Mouse (Mus musculus): ENCODE results near the gene Psg18.
"Not testable (repeated sequence)": the region's sequence is repeated elsewhere in the genome, so short reads cannot be mapped to it uniquely, and the experiment has no call there.

Psg18 gene

DNA sequence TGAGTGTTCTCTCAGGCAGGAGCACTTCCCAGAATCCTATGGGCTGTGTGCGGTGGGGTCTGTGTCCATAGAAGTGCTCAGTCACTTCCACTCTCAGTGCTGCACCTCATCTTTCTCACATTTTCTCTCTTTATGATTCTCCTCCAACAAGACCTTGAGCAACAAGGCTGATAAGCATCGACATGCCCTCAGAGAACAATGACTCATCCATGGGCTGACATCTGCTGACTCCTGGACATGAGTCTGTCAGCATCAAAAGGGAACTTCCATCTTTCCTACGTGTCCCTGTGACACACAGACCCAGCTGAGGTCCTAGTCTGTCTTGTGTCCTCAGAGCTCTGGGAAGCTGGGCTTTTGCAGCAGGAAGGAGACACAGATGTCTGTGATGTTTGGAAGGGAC, at the start of gene Psg18:
Gene Psg18, minus strand, starts transcription at position 101 of the 400 bp plus-strand sequence.
- not testable (repeated sequence) for DNase-seq (ENCODE audit: low read depth, low spot score)

DNA sequence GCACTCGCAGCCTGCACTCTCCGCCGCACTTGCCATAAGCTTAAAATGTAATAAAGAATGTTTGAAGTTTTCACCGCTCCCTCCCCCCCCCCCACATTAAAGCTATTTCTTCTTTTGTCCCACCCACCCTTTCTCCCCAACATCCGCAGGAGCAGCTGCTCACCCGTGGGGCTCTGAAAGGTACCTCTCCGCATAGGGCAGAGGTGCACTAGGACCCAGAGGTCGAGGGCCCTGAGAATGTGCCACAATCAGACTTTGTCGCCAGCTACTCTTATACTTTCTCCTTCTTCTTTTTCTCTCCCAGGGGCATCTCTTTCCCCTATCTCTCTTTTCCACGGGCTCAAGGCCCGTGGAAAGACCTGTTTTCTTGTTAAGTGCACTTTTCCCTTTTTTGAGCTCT, 48.6 kb upstream of the Psg18 start:
- no peak for DNase-seq (ENCODE audit: low read depth, low spot score)

GRCm38 (mm10) chr7:18402527-18403237, 47.9 kb upstream of the Psg18 start:
- no peak for DNase-seq (ENCODE audit: low read depth, low spot score)

DNA sequence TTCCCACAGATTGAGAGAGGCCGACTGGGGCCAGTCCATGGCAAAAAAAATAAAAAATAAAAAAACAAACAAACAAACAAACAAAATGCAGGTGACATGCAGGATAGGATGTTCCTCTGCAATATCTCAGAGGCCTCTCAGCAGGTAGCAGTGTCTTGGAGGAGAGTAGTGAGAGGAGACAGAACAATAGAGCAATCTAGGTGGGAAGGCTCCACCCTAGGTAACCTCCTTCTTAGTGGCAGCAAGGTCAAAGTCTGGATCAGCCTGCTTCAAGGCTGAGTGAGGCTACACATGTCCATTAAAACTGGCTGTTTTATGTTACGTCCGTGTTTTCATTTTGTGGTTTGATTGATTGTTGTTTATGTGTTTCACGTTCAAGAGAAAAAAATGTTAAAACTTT, 36.7 kb upstream of the Psg18 start:
- not testable (repeated sequence) for DNase-seq (ENCODE audit: low read depth, low spot score)

DNA sequence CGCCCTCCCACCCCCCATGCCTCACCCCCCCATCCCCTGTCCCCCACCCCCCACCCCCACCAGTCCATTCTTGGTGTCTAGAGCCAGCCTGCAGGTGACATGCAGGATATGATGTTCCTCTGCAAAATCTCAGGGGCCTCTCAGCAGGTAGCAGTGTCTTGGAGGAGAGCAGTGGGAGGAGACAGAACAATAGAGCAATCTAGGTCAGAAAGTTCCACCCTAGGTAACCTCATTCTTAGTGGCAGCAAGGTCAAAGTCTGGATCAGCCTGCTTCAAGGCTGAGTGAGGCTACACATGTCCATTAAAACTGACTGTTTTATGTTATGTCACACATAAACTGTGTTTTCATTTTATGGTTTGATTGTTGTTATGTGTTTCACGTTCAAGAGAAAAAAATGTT, 23.5 kb upstream of the Psg18 start:
- DNase-seq (ENCODE audit: low read depth, low spot score): no peak

DNA sequence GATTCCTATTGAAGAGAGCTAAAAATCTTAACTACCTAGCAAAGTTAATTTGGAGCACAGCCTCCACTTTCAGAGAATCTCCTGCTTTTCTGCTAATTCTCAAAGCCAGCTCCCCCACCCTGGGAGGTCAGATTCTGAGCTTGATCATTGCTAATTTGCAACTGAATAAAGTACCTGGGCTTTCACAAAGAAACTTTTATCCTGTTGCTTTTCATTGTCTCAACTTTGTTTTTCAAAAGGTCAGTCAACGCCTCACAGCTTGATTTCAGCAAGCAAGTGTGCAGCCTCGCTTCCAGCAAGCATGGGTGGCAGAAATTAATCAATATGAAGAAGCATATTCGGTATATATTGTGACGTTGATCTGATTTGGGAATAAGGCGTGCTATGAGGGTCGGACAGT, 19.4 kb downstream of the Psg18 start:
- DNase-seq (ENCODE audit: low read depth, low spot score): not testable (repeated sequence)

All from A20 (cell line).